Mouse (Mus musculus): ENCODE results near the gene Tma7. TPM values are rescaled to one million over a fixed set of nuclear protein-coding genes. Genes with fewer than 3 reads are reported as not detected.
A peak's percentile ranks its signal among the peaks of the same experiment; 100 is the strongest.

The Tma7 gene
- polyA plus RNA-seq, 1 experiment from 2014 or later = 750 TPM

DNA sequence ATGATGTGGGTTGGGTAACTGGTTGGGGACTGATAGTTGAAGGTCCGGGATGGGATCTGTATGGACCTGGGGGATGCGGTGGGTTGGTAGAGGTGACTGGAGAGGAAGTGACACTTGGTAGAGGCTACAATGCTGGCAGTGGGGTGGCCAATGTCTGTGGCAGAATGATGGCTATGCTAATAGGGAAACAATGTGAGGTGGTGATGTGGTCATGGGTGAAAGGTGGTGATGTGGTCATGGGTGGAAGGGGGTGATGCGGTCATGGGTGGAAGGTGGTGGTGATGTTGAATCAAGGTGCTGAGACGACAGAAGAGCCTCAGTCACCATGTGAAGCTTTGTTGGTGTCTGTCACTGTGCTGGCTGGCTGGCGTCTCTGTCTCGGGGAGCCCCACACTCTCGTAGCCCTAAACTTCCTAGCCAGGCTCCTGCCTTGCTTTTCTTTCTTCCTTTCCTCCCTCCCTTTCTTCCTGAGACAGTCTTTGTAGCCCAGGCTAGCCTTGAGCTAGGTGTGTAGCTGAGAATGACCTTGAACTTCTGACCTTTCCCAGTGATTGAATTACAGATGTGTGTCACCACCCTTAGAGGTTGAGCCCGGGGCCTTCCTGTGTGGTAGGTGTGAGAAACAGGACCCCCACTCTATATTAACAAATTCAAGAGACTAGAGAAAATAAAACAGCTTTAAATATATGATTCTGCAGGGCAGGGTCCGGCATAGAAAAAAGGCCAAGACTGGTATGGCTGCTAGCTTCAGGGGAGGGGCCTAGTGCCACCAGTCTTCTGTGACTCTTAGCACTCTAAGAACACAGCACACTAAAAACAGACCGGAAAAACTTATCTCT lies 30.5 kb downstream of the Tma7 start:
- Histone ChIP-seq H3K4me1 (peaks cover 14% of the 10 kb centered on the region), H3K4me2 (no peak overlapping the region), H3K36me3 (ENCODE audit: poor library complexity, severe bottlenecking) (peaks cover 8% of the 10 kb centered on the region), H3K27me3 (no peaks in the 10 kb centered on the region), H3K27ac (no peak overlapping the region), H3K9me3 (replicated peaks) (no peaks in the 10 kb centered on the region), H3K9ac (no peak overlapping the region), H3K4me3 (no peak overlapping the region)
- no peak for ATAC-seq
- WGBS = 91% methylated on average over 10 of the region's 10 CpGs

DNA sequence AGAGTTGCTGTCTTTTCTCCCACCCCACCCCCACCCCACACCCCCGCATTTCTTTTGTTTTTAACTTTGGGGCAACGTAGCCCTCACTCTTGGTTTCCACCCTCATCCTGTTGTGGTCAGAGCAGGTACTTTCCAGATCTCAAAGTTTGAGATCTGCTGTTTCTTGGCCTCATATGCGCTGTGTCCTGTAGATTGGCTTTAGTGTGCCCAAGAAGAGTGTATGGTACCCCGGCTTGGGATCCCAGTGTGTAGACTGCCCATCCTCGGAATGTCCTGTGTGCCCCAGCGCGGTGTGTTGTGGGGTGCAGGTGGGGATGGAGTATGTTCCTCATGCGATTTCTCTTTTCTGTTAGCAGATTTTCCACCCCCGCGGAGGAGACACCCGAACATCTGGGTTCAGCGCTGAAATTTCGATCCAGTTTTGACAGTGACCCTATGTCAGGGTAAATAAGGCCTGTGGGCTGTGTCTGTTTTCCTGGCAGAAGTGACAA lies 31.3 kb downstream of the Tma7 start:
- Histone ChIP-seq H3K4me2 (no peak overlapping the region), H3K4me1 (peaks cover 14% of the 10 kb centered on the region), H3K36me3 (ENCODE audit: poor library complexity, severe bottlenecking) (no peaks in the 10 kb centered on the region), H3K9ac (no peak overlapping the region), H3K27ac (no peak overlapping the region), H3K27me3 (no peaks in the 10 kb centered on the region), H3K4me3 (no peak overlapping the region), H3K9me3 (replicated peaks) (no peaks in the 10 kb centered on the region)
- WGBS = 90% methylated on average over 13 of the region's 13 CpGs
- ATAC-seq = no peak

DNA sequence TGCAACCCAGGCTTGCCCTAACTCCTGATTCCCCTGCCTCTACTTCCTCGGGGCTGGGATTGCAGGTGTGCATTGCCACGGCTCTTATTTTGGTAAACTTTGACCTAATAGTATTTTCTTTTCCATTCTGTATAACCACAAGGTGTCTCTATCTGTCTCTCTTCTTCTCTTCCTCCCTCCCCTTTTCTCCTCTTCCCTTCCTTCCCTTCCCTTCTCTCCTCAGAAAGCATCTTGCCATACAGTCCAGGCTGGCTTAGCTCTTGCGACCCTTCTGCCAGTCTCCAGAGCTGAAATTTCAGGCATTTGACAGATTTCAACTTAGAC lies 31.8 kb downstream of the Tma7 start:
- Histone ChIP-seq H3K27ac (no peak overlapping the region), H3K36me3 (ENCODE audit: poor library complexity, severe bottlenecking) (no peaks in the 10 kb centered on the region), H3K4me2 (no peak overlapping the region), H3K27me3 (no peaks in the 10 kb centered on the region), H3K4me1 (peaks cover 13% of the 10 kb centered on the region), H3K9me3 (replicated peaks) (no peaks in the 10 kb centered on the region), H3K4me3 (no peak overlapping the region), H3K9ac (no peak overlapping the region)
- no peak for ATAC-seq
- 92% methylated on average over 3 of the region's 3 CpGs for WGBS

DNA sequence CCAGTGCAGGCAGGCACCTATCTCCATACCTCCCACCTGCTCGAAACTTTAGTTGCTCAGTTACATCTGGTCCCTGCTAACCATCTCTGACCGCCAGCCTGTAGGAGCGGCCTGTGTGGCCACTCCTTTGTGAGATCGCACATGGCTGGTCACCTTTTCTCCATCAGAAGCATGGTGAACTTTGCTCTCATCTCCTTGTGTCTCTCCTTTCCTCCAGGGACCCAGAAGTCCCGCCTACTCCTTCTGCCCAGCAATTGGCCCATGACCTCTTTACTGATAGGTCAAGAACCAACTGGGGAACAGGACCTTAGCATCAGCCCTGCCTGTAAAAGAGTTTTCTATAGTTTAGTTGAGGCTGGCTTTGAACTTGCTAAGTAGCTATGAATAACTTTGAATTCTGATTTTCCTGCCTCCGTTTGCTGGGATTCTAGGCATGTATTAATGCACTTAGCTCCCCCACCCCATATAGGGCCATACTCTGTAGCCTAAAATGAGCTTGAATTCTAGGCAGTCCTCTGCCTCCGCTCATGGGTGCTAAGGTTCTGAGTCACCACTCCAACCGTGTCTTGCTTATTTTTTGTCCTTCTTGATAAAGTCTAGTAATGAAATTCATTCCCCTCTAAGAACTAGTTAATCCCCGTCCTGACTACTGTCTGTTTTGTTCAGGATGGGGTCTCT lies 32.3 kb downstream of the Tma7 start:
- H3K9ac ChIP-seq = no peak overlapping the region

DNA sequence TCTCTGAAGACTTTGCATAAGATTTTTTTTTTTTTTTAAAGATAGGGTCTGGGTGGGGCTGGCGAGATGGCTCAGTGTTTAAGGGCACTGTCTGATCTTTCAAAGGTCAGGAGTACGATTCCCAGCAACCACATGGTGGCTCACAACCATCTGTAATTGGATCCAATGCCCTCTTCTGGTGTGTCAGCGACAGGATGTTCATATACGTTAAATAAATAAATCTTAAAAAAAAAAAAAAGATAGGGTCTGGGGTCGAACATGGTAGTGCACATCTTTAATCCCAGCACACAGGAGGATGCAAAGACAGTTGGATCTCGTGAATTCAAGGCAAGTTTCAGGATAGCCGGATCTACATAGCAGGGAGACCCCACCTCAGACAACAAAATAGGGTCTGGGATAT lies 33.1 kb downstream of the Tma7 start:
- no peaks in the 10 kb centered on the region for H3K9me3 ChIP-seq (replicated peaks)

More for the DNA sequence above, 32.3 kb downstream of the Tma7 start:
- no peak for ATAC-seq
- Histone ChIP-seq H3K9me3 (replicated peaks) (no peaks in the 10 kb centered on the region), H3K4me1 (peaks cover 8% of the 10 kb centered on the region), H3K27me3 (no peaks in the 10 kb centered on the region), H3K4me3 (no peak overlapping the region), H3K27ac (no peak overlapping the region), H3K36me3 (ENCODE audit: poor library complexity, severe bottlenecking) (no peaks in the 10 kb centered on the region), H3K4me2 (no peak overlapping the region)
- 85% methylated on average over 9 of the region's 9 CpGs for WGBS

DNA sequence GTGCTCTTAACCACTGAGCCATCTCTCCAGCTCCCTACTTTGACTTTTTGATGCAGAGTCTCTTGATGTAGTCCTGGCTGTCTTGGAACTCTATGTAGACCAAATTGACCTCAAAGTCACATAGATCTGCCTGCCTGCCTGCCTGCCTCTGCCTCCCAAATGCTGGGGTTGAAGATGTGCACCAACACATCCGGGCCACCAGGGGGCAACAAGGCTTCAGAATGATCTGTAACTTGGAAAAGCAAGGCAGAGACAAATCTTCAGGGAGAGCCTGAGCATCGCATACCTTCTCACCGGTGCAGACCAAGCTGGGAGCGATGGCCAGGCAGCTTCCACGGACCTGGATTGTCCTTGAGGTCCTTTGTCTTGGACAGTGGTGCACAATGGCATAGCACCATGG lies 36.1 kb downstream of the Tma7 start:
- Histone ChIP-seq H3K4me1 (no peaks in the 10 kb centered on the region), H3K9me3 (replicated peaks) (no peaks in the 10 kb centered on the region), H3K4me2 (no peak overlapping the region), H3K9ac (no peak overlapping the region), H3K27ac (no peak overlapping the region), H3K27me3 (no peaks in the 10 kb centered on the region), H3K36me3 (ENCODE audit: poor library complexity, severe bottlenecking) (no peaks in the 10 kb centered on the region), H3K4me3 (no peak overlapping the region)
- no peak for ATAC-seq
- 39% methylated on average over 5 of the region's 5 CpGs for WGBS

More for the DNA sequence above, 33.1 kb downstream of the Tma7 start:
- Histone ChIP-seq H3K27me3 (no peaks in the 10 kb centered on the region), H3K4me1 (no peaks in the 10 kb centered on the region), H3K4me2 (no peak overlapping the region), H3K36me3 (ENCODE audit: poor library complexity, severe bottlenecking) (no peaks in the 10 kb centered on the region), H3K27ac (no peak overlapping the region), H3K9ac (no peak overlapping the region), H3K4me3 (no peak overlapping the region)
- ATAC-seq = no peak
- 81% methylated on average over 7 of the region's 7 CpGs for WGBS

DNA sequence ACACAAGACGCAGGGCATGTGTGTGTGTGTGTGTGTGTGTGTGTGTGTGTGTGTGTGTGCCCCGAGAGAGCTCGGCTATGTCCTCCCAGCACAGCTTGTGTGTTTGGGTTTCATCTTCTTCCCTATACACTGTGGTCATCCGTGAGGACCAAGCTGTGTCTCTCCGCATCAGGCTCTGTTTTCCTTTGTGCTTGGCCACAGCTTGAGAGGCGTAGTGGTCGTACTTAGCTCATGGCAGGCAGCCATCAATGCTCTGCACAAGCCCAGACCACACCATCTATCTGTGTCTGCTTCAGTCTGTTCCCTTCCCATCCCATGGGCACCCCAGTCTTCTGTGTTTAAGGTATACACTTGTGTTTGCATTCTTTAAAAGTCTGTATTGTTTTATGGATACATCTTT lies 41.0 kb downstream of the Tma7 start:
- Histone ChIP-seq H3K9me3 (replicated peaks) (no peaks in the 10 kb centered on the region), H3K4me2 (no peak overlapping the region), H3K27ac (no peak overlapping the region), H3K4me3 (no peak overlapping the region), H3K36me3 (ENCODE audit: poor library complexity, severe bottlenecking) (no peaks in the 10 kb centered on the region), H3K4me1 (peaks cover 11% of the 10 kb centered on the region), H3K27me3 (0 out of 2 replicates have a peak, but pooled peaks cover 5% of the 10 kb centered on the region), H3K9ac (no peak overlapping the region)
- WGBS = 87% methylated on average over 7 of the region's 7 CpGs
- no peak for ATAC-seq

DNA sequence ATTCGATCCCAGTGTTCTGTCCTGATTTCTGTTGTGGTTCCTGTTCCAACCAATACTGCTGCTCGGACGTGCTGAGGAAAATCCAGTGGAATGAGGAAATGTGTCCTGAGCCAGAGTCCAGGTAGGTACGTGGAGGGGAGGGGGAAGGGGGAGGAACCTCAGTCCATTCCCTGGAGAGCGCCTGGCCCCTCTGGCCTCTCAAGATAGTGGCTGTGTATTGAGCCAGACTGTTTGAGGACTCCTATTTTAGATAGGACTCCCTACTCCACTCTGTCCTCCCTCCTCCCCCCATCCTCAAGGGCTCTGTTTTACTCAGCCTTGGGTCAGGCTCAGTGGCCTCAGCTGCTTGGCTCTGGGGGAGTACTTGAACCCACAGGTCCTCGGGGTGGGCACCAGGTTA lies 41.5 kb downstream of the Tma7 start:
- Histone ChIP-seq H3K4me3 (no peak overlapping the region), H3K4me1 (peaks cover 11% of the 10 kb centered on the region), H3K9ac (no peak overlapping the region), H3K27me3 (0 out of 2 replicates have a peak, but pooled peaks cover 5% of the 10 kb centered on the region), H3K4me2 (no peak overlapping the region), H3K27ac (no peak overlapping the region), H3K9me3 (replicated peaks) (no peaks in the 10 kb centered on the region), H3K36me3 (ENCODE audit: poor library complexity, severe bottlenecking) (no peaks in the 10 kb centered on the region)
- 68% methylated on average over 5 of the region's 6 CpGs for WGBS
- no peak for ATAC-seq

DNA sequence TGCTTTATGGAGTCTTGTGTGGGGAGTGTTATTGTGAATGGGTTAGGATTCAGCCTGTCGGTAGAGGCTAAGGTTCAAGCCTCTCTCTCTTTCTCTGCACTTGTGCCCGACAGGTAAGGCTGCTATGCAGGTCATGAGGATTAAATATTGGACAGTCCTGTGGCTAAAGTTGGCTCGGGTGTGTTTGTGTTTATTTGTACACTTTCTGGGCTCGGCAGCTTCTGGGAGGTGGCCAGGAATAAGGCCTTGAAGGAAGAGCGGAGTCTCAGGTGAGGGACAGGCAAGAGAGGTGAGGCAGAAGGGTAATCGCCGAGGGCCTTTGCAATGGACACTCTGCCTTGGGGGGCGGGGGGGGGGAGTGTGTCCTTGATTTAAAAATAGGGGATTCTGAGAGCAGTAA lies 42.2 kb downstream of the Tma7 start:
- H3K36me3 ChIP-seq (ENCODE audit: poor library complexity, severe bottlenecking) = no peaks in the 10 kb centered on the region
- no peak overlapping the region for H3K4me3 ChIP-seq
- WGBS = 80% methylated on average over 8 of the region's 8 CpGs
- H3K9me3 ChIP-seq (replicated peaks) = no peaks in the 10 kb centered on the region
- H3K4me2 ChIP-seq = no peak overlapping the region
- no peak overlapping the region for H3K9ac ChIP-seq
- 0 out of 2 replicates have a peak, but pooled peaks cover 5% of the 10 kb centered on the region for H3K27me3 ChIP-seq
- peaks cover 11% of the 10 kb centered on the region for H3K4me1 ChIP-seq
- H3K27ac ChIP-seq = no peak overlapping the region
- ATAC-seq = no peak

DNA sequence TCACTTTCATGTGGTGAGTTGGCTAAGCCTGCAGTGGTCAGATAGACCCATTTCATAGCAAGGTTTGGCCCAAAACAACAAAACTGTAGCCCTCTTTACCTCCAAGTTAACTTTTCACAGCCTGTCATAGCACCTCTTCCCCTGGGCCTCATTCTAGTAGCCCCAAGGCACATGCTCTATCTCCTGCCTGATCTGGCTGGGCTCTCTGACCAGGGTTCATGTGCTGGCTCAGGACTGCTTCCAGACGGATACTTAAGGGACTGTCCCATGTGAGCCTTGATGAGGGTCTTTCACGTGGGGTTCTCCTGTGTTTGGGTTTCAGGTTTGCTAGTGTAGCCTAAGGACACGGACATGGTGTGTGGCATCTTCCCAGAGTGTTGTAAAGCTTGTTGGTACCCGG lies 42.7 kb downstream of the Tma7 start:
- H3K4me2 ChIP-seq = peak overlapping the region; percentile 79; the same call in 1 of the 2 replicates
- WGBS = 88% methylated on average over 4 of the region's 4 CpGs

DNA sequence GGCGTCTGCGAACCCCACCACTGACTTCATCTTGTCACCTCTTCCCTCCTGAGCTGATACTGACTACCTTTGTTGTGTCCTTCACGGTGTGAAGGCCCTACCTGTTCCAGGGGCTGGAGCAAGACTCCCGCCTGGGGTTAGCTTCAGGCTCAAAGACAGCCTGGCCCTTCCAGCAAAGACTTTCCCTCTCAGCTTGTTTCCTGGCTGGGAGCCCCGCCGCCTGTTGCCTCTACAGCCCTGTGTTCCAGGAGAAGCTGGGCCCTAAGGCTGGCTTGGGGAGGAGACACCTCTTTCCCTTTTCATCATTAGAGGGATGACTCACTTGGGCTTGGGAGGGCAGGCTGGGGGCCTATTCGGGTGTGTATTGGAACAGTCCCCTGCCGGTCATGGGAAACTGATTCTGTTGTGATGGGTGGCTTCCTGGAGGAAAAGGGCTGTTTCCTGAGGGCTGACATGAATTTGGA lies 43.5 kb downstream of the Tma7 start:
- no peaks in the 10 kb centered on the region for H3K36me3 ChIP-seq (ENCODE audit: poor library complexity, severe bottlenecking)
- H3K9ac ChIP-seq = peak overlapping the region; percentile 72
- no peak overlapping the region for H3K27ac ChIP-seq
- H3K27me3 ChIP-seq = 0 out of 2 replicates have a peak, but pooled peaks cover 5% of the 10 kb centered on the region
- peak overlapping the region; percentile 79 for H3K4me2 ChIP-seq
- H3K9me3 ChIP-seq (replicated peaks) = no peaks in the 10 kb centered on the region
- no peak for ATAC-seq
- H3K4me1 ChIP-seq = peaks cover 11% of the 10 kb centered on the region
- peak overlapping the region; percentile 55 for H3K4me3 ChIP-seq
- WGBS = 22% methylated on average over 8 of the region's 8 CpGs

More for the DNA sequence above, 42.7 kb downstream of the Tma7 start:
- Histone ChIP-seq H3K9me3 (replicated peaks) (no peaks in the 10 kb centered on the region), H3K4me1 (peaks cover 11% of the 10 kb centered on the region), H3K27me3 (0 out of 2 replicates have a peak, but pooled peaks cover 5% of the 10 kb centered on the region), H3K36me3 (ENCODE audit: poor library complexity, severe bottlenecking) (no peaks in the 10 kb centered on the region), H3K9ac (no peak overlapping the region), H3K4me3 (no peak overlapping the region), H3K27ac (no peak overlapping the region)
- no peak for ATAC-seq
